Mouse (Mus musculus): ENCODE results near the gene Begain. TPM values are rescaled to one million over a fixed set of nuclear protein-coding genes. Genes with fewer than 3 reads are reported as not detected.

The Begain gene
- total RNA-seq, 2 experiments from 2014 or later: 2.9 to 5.0 TPM

DNA sequence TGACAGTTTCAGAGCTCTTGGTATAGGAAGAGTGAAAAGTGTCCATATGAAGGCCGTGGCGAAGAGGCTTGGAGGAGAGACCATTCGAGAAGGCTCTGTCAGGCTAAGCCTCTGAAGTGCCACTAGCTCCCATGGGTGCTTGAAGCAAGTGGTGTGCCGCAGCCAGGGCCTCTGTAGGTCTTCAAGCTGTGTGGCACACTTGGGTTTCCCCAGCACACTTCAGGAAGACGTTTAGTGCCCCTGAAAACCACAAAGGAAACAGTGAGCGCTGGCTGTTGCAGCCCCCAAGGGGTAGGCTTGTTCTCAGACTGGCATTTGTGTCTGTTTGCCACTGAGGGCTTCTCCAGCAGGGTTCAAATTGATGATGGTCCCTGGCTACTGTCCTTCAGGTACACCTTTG is 84.5 kb downstream of the Begain start:
- no peak for DNase-seq (ENCODE audit: low spot score in 2 of 2)

GRCm38 (mm10) chr12:108982684-108982960 is 85.4 kb downstream of the Begain start:
- no peak for DNase-seq (ENCODE audit: low spot score in 2 of 2)

Other genes starting within 250 kb of the Begain start
- 10 to 100 TPM; 17.5 to 30.1 TPM for gene Slc25a29, start 232.3 kb downstream of the Begain start, total RNA-seq (2021)
- 10 to 100 TPM; 12.6 to 14.6 TPM for gene Slc25a47, start 232.2 kb downstream of the Begain start, total RNA-seq (2021)
- gene Wdr25, start 174.6 kb downstream of the Begain start, total RNA-seq (2021): 1 to 10 TPM; 5.0 to 5.7 TPM
- gene Wars, start 174.0 kb downstream of the Begain start, total RNA-seq (2021): 10 to 100 TPM; 59.5 to 60.2 TPM